Mouse (Mus musculus) layer of hippocampus, adult 6 months (tissue): Measurements from ENCODE around the gene Gmnc. TPM values are rescaled to one million over a fixed set of nuclear protein-coding genes. Genes with fewer than 3 reads are reported as not detected.

ENCODE experiments used
- long read RNA-seq, 2 experiments: library from polyadenylated mRNA; unstranded; transcript quantifications; one replicate each; pipeline ENCODE4 v2.0.0; 2019 to 2020
- polyA plus RNA-seq: library from polyadenylated mRNA; unstranded; fragments of <200 nt; fragmentation: Nextera tagmentation; gene quantifications from 2 replicates; pipeline ENCODE4 v1.2.3, GENCODE M21; 2021

The Gmnc gene
- polyA plus RNA-seq = 0.50 and 0.80 TPM in 2 replicates
- long read RNA-seq, experiment 1, full-length matches to known transcripts = 1 of 1 reads
- long read RNA-seq, experiment 1, partial matches to known transcripts = 0 of 1 reads
- long read RNA-seq, experiment 1, other reads (novel, unspliced or antisense) = 0 of 1 reads
- long read RNA-seq, experiment 2 = 0 reads

DNA sequence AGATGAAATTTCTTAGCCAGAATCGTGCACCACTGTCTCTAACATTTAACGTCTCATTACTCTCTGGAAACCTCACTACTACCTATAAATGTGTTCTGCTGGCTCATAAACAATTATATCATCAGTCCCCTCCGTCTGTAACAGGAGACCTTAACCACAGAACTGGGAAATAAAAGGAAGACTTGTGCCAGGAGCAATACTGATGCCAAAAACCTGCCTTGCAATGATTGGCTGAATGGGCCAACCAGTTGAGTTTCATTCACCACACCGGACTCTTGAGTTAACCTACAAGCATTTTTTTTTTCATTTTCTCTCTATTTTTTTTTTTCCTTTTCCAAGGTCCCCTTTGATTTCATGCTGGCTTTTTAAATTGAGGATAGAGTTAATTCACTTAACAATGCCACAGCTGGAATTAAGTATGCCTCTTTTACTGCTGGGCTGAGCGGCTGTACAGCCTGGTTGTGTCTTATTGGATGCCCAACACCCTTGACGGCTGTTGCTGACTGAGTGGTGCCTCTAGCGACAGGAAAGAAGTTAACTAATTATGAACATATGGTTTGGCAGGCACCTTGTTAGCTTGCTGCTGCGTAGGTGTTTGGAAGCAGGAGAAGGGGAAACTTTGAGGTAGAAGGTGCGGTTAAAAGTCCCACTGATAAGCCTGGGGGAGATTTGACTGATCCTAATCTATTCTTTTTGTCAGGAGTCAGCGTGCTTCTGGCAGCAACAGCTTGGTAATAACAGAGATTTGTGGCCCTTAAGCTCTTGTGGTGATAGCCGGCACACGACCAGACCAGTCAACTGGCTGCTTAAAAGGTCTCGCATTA, at the start of gene Gmnc:
Gmnc (minus strand) TSS at position 176 of the 824 bp plus-strand sequence.

